Mouse (Mus musculus) intestine, embryonic 14.5 days (tissue): ENCODE measurements around the gene Wdfy1. TPM values are rescaled to one million over a fixed set of nuclear protein-coding genes. Genes with fewer than 3 reads are reported as not detected.

Experiments
- ATAC-seq: fragments of 200-750 bp; cut with Nextera tagmentation; replicated peaks from 2 replicates; pipeline ENCODE4 v1.8.0; 2017; ENCODE audit warnings: low read depth, moderate number of reproducible peaks, moderate TSS enrichment, moderate library complexity; ENCODE audit not compliant: low FRiP score, low TSS enrichment
- DNase-seq: peaks from one replicate; pipeline ENCODE4 v3.0.0-alpha.2; 2018; ENCODE audit warnings: low spot score
- H3K27ac ChIP-seq: fragments of 300-500 bp; sonication (generic); 2 replicates; pipeline ENCODE4 v1.5.1; 2014; ENCODE audit warnings: low read depth, mild to moderate bottlenecking, control low read depth
- H3K27me3 ChIP-seq: fragments of 300-500 bp; sonication (generic); replicated peaks from 2 replicates; pipeline ENCODE4 v1.6.1; 2014; ENCODE audit warnings: low read length, control low read depth; ENCODE audit not compliant: control insufficient read depth, insufficient read depth
- H3K36me3 ChIP-seq: fragments of 300-500 bp; sonication (generic); 2 replicates; pipeline ENCODE4 v1.6.1; 2014; ENCODE audit warnings: low read length, control low read depth; ENCODE audit not compliant: control insufficient read depth, insufficient read depth
- H3K4me1 ChIP-seq: fragments of 300-500 bp; sonication (generic); replicated peaks from 2 replicates; pipeline ENCODE4 v1.6.1; 2014; ENCODE audit warnings: low read length, control low read depth, mixed read lengths; ENCODE audit not compliant: control insufficient read depth, insufficient read depth
- H3K4me2 ChIP-seq: fragments of 300-500 bp; sonication (generic); 2 replicates; pipeline ENCODE4 v1.6.1; 2014; ENCODE audit warnings: low read length
- H3K4me3 ChIP-seq: fragments of 300-500 bp; sonication (generic); 2 replicates; pipeline ENCODE4 v1.5.1; 2014; ENCODE audit warnings: low read depth, low read length, control low read depth, mixed read lengths
- H3K9ac ChIP-seq: fragments of 300-500 bp; sonication (generic); 2 replicates; pipeline ENCODE4 v1.6.1; 2014; ENCODE audit warnings: mild to moderate bottlenecking, low read length
- H3K9me3 ChIP-seq: fragments of 300-500 bp; sonication (generic); 2 replicates; pipeline ENCODE4 v1.6.1; 2016; ENCODE audit warnings: low read length, control low read depth; ENCODE audit not compliant: control insufficient read depth
- WGBS: fragments of 180-500 bp; shearing (Covaris S2); extraction: QIAGEN DNeasy Blood & Tissue Kit; methylation state at CpG from one replicate; pipeline ENCODE4 v1.1.7; 2014; 5-methylcytosine and 5-hydroxymethylcytosine counted together
- polyA plus RNA-seq: library from polyadenylated mRNA; unstranded; fragments of >200 nt; fragmentation: Nextera tagmentation; extraction: Ambion mirVana; gene quantifications from 2 replicates; pipeline ENCODE4 v1.2.1, GENCODE M21; 2014

Wdfy1 gene
- polyA plus RNA-seq, 1 experiment from 2014 or later = 36.8 TPM

DNA sequence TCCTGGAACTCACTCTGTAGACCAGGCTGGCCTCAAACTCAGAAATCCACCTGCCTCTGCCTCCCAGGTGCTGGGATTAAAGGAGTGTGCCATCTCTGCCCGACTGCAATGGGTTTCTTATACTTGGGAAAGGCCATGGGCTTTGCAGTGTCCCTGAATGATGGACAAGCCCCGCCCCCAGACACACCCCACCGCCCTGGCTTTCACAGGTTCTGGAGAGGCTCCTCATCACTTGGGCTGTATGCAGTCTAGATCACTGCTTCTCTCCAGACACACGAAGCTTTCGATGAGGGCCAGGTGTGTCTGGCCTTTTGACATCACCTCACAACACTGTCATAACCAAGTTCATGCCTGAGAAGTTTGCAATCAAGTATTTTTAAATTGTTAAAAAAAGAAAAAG, 79.0 kb downstream of the Wdfy1 start:
- no peaks in the 10 kb centered on the region for H3K9me3 ChIP-seq
- H3K9ac ChIP-seq = no peak overlapping the region
- no peaks in the 10 kb centered on the region for H3K27me3 ChIP-seq
- H3K4me3 ChIP-seq = no peak overlapping the region
- WGBS = 58% methylated on average over 5 of the region's 5 CpGs
- no peak for DNase-seq
- 0 out of 2 replicates have a peak, but pooled peaks cover 4% of the 10 kb centered on the region for H3K36me3 ChIP-seq
- no peak overlapping the region for H3K4me2 ChIP-seq
- H3K27ac ChIP-seq = no peak overlapping the region
- H3K4me1 ChIP-seq = peaks cover 6% of the 10 kb centered on the region; the same call in 1 of the 2 replicates
- no peak for ATAC-seq

DNA sequence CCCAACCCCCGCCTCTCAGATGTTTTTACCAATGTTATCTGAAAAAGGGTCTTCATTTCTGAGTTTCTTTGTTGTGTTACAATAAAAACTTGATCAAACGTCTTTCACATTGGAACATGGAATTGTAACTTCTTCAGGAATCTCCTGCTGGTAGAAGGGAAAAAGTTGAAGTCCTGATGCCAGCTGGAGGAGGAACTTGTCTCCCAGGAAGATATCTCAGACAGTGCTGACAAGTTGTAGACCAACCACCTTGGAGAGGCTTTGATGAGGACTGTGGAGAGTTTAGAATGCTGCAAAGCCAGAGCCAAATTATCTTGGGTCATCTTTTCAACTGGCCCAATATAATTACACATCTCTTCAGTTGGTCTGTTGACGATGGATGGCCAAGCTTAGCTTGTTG, 83.5 kb downstream of the Wdfy1 start:
- H3K4me3 ChIP-seq = no peak overlapping the region
- H3K27ac ChIP-seq = no peak overlapping the region
- no peak overlapping the region for H3K4me2 ChIP-seq
- peaks cover 4% of the 10 kb centered on the region; the same call in 1 of the 2 replicates for H3K4me1 ChIP-seq
- no peaks in the 10 kb centered on the region for H3K27me3 ChIP-seq
- DNase-seq (no peak), ATAC-seq (no peak)
- H3K36me3 ChIP-seq = no peaks in the 10 kb centered on the region
- no peaks in the 10 kb centered on the region for H3K9me3 ChIP-seq
- H3K9ac ChIP-seq = no peak overlapping the region
- 87% methylated on average over 3 of the region's 3 CpGs for WGBS

DNA sequence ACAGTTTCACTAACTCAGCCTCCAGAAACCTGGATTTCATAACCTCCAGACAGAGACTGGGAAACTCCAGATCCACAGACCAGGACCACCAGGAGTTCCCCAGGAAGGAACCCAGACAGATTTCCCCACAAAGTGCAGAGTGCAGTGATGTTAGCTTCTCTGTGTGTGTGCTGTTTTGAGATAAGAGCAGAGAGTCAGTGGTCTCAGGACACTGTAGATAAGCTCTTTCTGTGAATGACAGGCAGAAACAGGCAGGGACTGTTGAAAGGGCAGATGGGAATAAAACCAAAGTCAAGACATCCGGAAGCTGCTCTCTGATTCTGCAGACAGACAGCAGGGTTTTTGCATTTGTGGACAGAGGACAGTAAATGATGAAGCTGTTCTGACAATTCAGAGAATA, 88.7 kb downstream of the Wdfy1 start:
- 85% methylated on average over 1 of the region's 1 CpGs for WGBS
- Histone ChIP-seq H3K9ac (no peak overlapping the region), H3K9me3 (no peaks in the 10 kb centered on the region), H3K27ac (no peak overlapping the region), H3K4me1 (no peaks in the 10 kb centered on the region), H3K4me2 (no peak overlapping the region), H3K36me3 (no peaks in the 10 kb centered on the region), H3K4me3 (no peak overlapping the region), H3K27me3 (no peaks in the 10 kb centered on the region)
- DNase-seq (no peak), ATAC-seq (no peak)

DNA sequence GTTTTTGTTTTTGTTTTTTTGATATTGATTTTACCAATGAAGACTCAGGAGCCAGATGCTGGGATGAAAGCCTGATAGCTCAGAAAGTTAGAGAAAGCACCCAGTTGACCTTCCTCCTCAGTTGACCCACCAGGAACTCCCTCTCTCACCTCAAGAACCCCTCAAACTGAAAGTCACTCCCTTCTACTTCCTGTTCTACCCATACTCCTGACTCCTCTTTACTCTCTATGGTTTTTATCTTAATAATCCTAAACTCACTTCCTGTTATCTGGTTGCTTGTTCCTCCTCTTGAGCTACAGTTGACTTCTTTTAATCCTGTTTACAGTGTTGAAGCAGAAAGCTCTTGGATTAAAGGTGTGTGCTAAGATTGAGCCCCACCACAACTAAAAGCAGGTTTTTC, 91.9 kb downstream of the Wdfy1 start:
- Histone ChIP-seq H3K36me3 (no peaks in the 10 kb centered on the region), H3K9me3 (no peaks in the 10 kb centered on the region), H3K4me1 (no peaks in the 10 kb centered on the region), H3K4me3 (no peak overlapping the region), H3K9ac (no peak overlapping the region), H3K4me2 (no peak overlapping the region), H3K27me3 (no peaks in the 10 kb centered on the region), H3K27ac (no peak overlapping the region)
- ATAC-seq (no peak), DNase-seq (no peak)

DNA sequence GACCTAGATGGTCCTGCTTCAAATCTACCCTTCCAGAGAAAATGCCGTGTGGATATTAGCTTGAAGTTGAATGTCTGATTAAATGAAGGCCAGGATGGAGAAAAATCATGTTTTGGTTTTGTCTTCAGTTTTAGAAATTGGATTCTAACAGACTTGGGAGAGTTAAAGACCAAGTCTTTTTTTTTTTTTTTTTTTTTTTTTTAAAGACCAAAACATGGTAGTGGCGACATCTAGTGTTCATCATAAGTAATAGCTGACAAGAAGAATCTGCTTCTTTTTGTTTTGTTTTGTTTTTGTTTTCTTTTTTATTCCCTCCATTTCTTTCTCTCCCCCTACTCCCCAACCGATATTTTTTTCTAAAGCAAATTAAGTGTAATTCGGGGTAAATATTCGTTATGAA, 93.0 kb downstream of the Wdfy1 start:
- Histone ChIP-seq H3K27me3 (no peaks in the 10 kb centered on the region), H3K4me2 (no peak overlapping the region), H3K27ac (no peak overlapping the region), H3K36me3 (no peaks in the 10 kb centered on the region), H3K9ac (no peak overlapping the region), H3K4me3 (no peak overlapping the region), H3K4me1 (no peaks in the 10 kb centered on the region), H3K9me3 (no peaks in the 10 kb centered on the region)
- WGBS = 12% methylated on average over 5 of the region's 5 CpGs
- no peak for ATAC-seq
- no peak for DNase-seq

DNA sequence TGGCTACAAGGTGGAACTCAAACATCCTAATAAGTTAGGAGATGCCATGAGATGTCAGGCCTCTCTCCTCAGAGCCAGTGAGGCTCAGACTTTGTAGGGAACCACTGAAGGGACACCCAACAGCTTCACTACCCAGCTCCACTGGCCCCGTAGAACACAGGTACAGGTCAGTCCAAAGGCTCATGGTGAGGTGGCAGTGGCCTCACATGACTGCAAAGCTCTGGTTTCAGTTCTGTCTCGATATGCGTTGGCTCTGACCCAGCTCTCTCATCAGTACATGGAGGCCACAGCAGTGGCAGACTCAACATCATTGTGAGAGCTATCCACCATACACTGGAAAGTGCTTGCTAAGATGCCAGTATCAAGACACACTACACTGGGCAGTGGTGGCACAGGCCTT, 95.2 kb downstream of the Wdfy1 start:
- no peak overlapping the region for H3K4me2 ChIP-seq
- H3K4me1 ChIP-seq = no peaks in the 10 kb centered on the region
- no peaks in the 10 kb centered on the region for H3K36me3 ChIP-seq
- WGBS = 88% methylated on average over 3 of the region's 3 CpGs
- no peak overlapping the region for H3K27ac ChIP-seq
- DNase-seq (no peak), ATAC-seq (no peak)
- H3K27me3 ChIP-seq = no peaks in the 10 kb centered on the region
- no peak overlapping the region for H3K9ac ChIP-seq
- no peak overlapping the region for H3K4me3 ChIP-seq
- no peaks in the 10 kb centered on the region for H3K9me3 ChIP-seq

DNA sequence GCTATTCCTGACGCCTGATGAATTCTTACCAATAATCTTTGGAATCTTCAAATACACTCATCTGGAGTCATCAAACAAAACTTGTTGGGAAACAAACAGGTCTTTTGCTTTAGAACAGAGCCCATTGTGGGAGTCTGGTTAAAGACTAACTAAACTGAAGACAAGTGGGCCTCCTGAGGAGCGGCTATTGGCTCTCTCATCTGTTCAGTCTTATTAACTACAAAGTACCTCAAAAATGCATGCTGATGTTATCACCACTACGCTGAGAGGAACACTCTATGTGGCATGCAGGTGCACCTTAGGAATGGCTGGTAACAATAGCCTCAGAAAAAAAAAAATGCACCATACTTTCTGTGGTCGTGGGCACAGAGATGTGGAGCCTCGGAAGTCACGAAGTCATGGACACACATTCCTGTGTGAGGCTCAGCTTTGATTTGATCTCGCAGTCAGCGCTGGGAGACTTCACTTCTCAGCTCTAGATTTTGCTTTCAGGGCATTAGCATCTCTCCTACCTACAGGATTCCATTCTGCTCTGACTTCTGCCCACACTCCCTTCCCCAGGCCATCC, 97.7 kb downstream of the Wdfy1 start:
- no peaks in the 10 kb centered on the region for H3K4me1 ChIP-seq
- peaks cover 5% of the 10 kb centered on the region; the same call in 1 of the 2 replicates for H3K27me3 ChIP-seq
- H3K4me3 ChIP-seq = no peak overlapping the region
- ATAC-seq = no peak; the same call in 1 of the 2 replicates
- WGBS = 66% methylated on average over 8 of the region's 8 CpGs
- no peaks in the 10 kb centered on the region for H3K36me3 ChIP-seq
- no peak for DNase-seq
- no peak overlapping the region for H3K4me2 ChIP-seq
- H3K9me3 ChIP-seq = no peaks in the 10 kb centered on the region
- H3K9ac ChIP-seq = no peak overlapping the region
- no peak overlapping the region for H3K27ac ChIP-seq

DNA sequence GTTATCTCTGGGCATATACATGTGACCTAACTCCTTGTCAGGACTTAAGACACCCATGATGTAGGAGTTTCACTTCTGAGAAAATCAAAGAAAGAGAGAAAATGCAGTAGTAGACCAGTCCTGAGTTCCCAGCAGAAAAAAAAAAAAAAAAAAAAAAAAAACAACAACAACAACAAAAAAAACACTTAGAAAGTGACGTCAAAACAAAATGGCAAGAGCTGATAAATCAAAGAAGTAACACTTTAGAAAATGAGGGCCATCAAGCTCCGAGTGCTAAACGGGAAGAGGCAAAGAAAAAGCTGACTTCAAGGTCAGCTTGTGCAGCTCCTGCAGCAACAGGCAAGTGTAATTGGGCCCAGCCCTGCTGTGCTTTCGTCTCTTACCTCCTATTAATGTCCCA, 100.2 kb downstream of the Wdfy1 start:
- no peaks in the 10 kb centered on the region; the same call in 1 of the 2 replicates for H3K4me1 ChIP-seq
- H3K9me3 ChIP-seq = no peaks in the 10 kb centered on the region
- H3K36me3 ChIP-seq = no peaks in the 10 kb centered on the region
- ATAC-seq = no peak
- H3K27me3 ChIP-seq = peaks cover 20% of the 10 kb centered on the region; the same call in 1 of the 2 replicates
- no peak overlapping the region for H3K27ac ChIP-seq
- no peak overlapping the region for H3K4me3 ChIP-seq
- WGBS = 65% methylated on average over 4 of the region's 4 CpGs
- H3K9ac ChIP-seq = no peak overlapping the region
- DNase-seq = no peak
- H3K4me2 ChIP-seq = no peak overlapping the region

DNA sequence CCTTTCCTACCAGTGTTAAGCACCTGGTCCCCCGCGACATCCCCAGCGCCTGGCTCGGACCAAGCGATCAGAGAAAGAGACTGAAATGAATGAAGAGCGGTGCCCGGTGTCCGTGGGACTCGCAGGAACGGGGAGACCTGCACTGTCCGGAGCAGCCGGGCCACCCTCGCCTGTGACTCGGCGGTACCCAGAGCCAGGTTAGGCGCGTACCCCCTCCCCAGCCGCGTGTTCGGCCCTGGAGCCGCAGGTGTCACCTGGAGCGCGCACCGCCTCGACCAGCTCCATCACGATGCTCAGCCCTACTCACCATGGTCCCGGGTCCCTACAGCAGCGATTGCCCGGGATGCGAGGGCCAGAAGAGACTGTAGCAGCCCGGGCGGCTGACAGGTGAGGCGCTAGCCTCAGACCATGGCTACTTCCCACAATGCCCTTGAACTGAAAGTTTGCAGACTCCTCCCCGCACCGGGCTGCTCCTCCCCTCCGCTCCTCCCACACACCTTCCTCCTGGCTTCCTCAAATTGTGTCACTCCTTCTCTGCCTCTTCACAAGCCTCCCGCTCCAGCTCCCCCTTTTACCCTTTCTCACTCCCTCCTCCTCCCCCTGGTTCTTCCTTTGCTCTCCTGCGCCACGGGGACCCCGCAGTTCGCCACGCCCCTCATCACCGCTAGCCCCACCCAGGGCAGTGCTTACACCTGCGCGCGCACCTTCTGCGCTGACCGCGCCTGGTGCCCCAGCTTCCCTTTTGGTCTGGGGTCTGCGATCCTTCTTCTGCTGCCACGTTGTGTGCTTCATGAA, 104.2 kb downstream of the Wdfy1 start, which contains the start of gene Ap1s3:
TSS of gene Ap1s3 (minus strand) at position 430 of the 795 bp plus-strand sequence.
- Histone ChIP-seq H3K27ac (no peak within 1 kb of the TSS), H3K4me2 (peak within 1 kb of the TSS; percentile 90), H3K4me1 (no peaks in the 10 kb centered on the region; the same call in 1 of the 2 replicates), H3K27me3 (peaks cover 22% of the 10 kb centered on the region; the same call in 1 of the 2 replicates), H3K4me3 (peak within 1 kb of the TSS; percentile 62), H3K9me3 (no peaks in the 10 kb centered on the region), H3K36me3 (no peaks in the 10 kb centered on the region), H3K9ac (peak within 1 kb of the TSS; percentile 50)
- ATAC-seq = peak; percentile 95
- WGBS = under 1% methylated on average over 50 of the region's 51 CpGs
- DNase-seq = peak; percentile 89
